Mouse (Mus musculus) testis, adult 2 months (tissue): Measurements from ENCODE around the gene AW822073. TPM values are rescaled to one million over a fixed set of nuclear protein-coding genes. Genes with fewer than 3 reads are reported as not detected.
A peak's percentile ranks its signal among the peaks of the same experiment; 100 is the strongest.

Source experiments
- H3K27ac ChIP-seq: fragments of 200-500 bp; 2 replicates; pipeline ENCODE4 v1.5.1; 2012; ENCODE audit warnings: low read depth, low read length; ENCODE audit not compliant: control insufficient read depth, insufficient read depth
- H3K27me3 ChIP-seq: fragments of 200-500 bp; 2 replicates; pipeline ENCODE4 v1.6.1; 2012; ENCODE audit warnings: mild to moderate bottlenecking, low read length, moderate library complexity; ENCODE audit not compliant: control insufficient read depth, insufficient read depth
- H3K36me3 ChIP-seq: fragments of 200-500 bp; 2 replicates; pipeline ENCODE4 v1.6.1; 2012; ENCODE audit warnings: mild to moderate bottlenecking, low read length; ENCODE audit not compliant: control insufficient read depth, insufficient read depth
- H3K4me1 ChIP-seq: fragments of 200-500 bp; 2 replicates; pipeline ENCODE4 v1.6.1; 2012; ENCODE audit warnings: low read length; ENCODE audit not compliant: control insufficient read depth, insufficient read depth
- H3K4me3 ChIP-seq: fragments of 200-500 bp; 2 replicates; pipeline ENCODE4 v1.5.1; 2012; ENCODE audit warnings: low read depth, mild to moderate bottlenecking, low read length, moderate library complexity, mixed read lengths; ENCODE audit not compliant: control insufficient read depth
- CTCF ChIP-seq: fragments of 200-500 bp; IDR thresholded peaks from 2 replicates; pipeline ENCODE4 v1.5.1; 2012; ENCODE audit warnings: low read depth, mild to moderate bottlenecking, inconsistent platforms, low read length, moderate library complexity; ENCODE audit not compliant: control insufficient read depth, insufficient read depth, insufficient replicate concordance
- POLR2A ChIP-seq: fragments of 200-500 bp; IDR thresholded peaks from 2 replicates; pipeline ENCODE4 v1.6.1; 2012; ENCODE audit warnings: low read depth, mild to moderate bottlenecking, inconsistent platforms, low read length, moderate library complexity; ENCODE audit not compliant: control insufficient read depth
- polyA plus RNA-seq: library from polyadenylated mRNA; depleted of rRNA; stranded (reverse); fragments of >200 nt; gene quantifications from 2 replicates; pipeline ENCODE4 v1.2.3, GENCODE M21; 2012; rRNA removed

Gene AW822073
- polyA plus RNA-seq, 1 experiment = 3.1 TPM

DNA sequence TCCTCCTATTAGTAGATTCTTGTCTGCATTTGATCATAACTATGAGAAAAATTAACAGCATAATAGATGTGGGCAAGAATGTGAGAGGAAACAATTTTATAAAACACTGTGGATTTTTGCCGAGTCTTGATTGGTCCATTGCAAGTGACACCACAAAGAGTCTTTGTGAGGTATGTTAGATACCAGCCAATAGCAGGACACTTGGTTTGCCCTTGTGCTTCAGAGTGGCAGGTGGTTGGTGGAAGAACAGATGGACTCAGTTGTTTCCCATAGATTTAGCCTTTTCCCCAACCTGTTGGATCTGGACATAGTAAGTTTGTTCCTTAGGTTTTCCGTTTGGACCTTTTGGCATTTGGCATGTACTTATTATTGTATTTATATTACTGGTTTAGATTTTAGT is 13.5 kb downstream of the AW822073 start:
- H3K27ac ChIP-seq = no peak overlapping the region
- no peaks in the 10 kb centered on the region for H3K36me3 ChIP-seq
- H3K27me3 ChIP-seq = no peaks in the 10 kb centered on the region
- TF ChIP-seq CTCF (no peak), POLR2A (no peak)
- peak overlapping the region; percentile 41; the same call in 1 of the 2 replicates for H3K4me3 ChIP-seq
- no peaks in the 10 kb centered on the region for H3K4me1 ChIP-seq

DNA sequence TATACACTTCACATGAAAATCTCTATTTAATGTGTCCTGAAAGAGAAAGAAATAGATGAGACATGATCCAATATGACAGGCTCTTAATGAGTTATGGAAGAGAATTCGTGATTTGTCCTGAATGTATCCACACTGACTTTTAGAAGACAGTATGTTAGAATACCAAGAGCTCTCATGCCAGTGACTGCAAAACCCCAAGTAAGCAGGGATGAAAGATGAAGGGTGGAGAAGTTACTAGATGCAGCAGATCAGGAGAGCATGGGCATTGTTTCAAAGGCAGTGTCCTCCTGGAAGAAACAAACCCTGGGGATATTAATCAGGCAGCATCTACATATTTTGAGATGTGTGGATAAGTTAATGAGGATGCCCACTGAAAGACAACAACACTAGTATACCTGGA is 14.2 kb downstream of the AW822073 start:
- TF ChIP-seq POLR2A (no peak), CTCF (no peak)
- Histone ChIP-seq H3K4me3 (peak overlapping the region; percentile 5; the same call in 1 of the 2 replicates), H3K27ac (no peak overlapping the region), H3K27me3 (no peaks in the 10 kb centered on the region), H3K4me1 (no peaks in the 10 kb centered on the region), H3K36me3 (no peaks in the 10 kb centered on the region)

DNA sequence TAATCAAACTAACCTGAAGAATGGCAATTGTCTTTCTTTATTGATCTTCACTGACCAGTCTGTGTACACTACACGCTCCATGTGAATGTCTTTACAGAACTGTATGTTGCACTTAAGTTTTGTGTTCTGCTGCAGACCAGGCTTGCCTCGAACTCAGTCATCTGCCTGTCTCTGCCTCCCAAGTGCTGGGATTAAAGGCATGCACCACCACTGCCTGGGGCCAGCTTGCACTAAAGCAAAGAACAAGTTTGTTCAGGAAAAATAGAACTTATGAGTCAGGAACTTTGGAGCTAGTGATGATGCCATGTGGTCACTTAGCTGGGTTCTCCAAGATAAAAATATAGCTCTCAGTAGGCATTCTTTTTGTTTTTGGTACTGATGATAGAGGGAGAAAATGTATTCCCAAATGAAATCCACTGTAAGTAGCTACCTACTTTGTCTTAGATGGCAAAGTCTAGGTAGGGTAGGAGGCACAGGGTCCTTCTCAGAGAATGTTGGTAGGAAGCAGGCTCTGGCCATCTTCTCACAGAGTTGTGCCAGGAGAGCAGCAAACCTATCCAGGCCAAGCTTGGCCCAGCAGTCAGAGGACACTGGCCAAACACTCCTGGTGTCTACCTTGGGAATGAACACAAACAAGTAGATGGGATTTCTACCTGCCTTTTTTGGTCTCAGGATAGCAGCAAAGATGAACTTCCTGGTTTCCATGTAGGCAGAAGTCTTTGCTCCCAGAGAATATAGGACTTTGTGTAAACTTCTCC is 14.8 kb downstream of the AW822073 start:
- Histone ChIP-seq H3K4me1 (no peaks in the 10 kb centered on the region), H3K27ac (no peak overlapping the region), H3K36me3 (no peaks in the 10 kb centered on the region), H3K4me3 (no peak overlapping the region), H3K27me3 (no peaks in the 10 kb centered on the region)
- TF ChIP-seq POLR2A (no peak), CTCF (no peak)

- Histone ChIP-seq H3K4me3 (no peak overlapping the region), H3K4me1 (no peaks in the 10 kb centered on the region), H3K36me3 (no peaks in the 10 kb centered on the region), H3K27ac (no peak overlapping the region), H3K27me3 (no peaks in the 10 kb centered on the region)
- no peak for TF ChIP-seq POLR2A
- TF ChIP-seq CTCF = no peak
Measured at GRCm38 (mm10) chr10:58206639-58207404, 17.9 kb downstream of the AW822073 start.

- H3K27ac ChIP-seq = no peak overlapping the region
- H3K36me3 ChIP-seq = no peaks in the 10 kb centered on the region
- no peaks in the 10 kb centered on the region for H3K4me1 ChIP-seq
- TF ChIP-seq POLR2A (no peak), CTCF (no peak)
- no peaks in the 10 kb centered on the region for H3K27me3 ChIP-seq
- H3K4me3 ChIP-seq = no peak overlapping the region
Measured at GRCm38 (mm10) chr10:58205986-58206385, 18.7 kb downstream of the AW822073 start.

Other genes starting within 250 kb of the AW822073 start
- gene Duxf3, start 7.7 kb upstream of the AW822073 start, polyA plus RNA-seq = 4.0 and 4.8 TPM in 2 replicates
- 0.20 and 0.29 TPM in 2 replicates for gene Gm4981, start 11.8 kb upstream of the AW822073 start, polyA plus RNA-seq
- 14.4 and 17.3 TPM in 2 replicates for gene Gcc2, start 30.6 kb upstream of the AW822073 start, polyA plus RNA-seq
- gene Lims1, start 98.5 kb upstream of the AW822073 start, polyA plus RNA-seq = 10.2 and 12.7 TPM in 2 replicates
- gene Ranbp2, start 222.0 kb upstream of the AW822073 start, polyA plus RNA-seq = 5.1 and 6.8 TPM in 2 replicates